Mouse (Mus musculus) layer of hippocampus, adult 9-11 months (tissue): ENCODE data around the gene Olfr344.

Source experiments
- DNase-seq: peaks from one replicate; pipeline ENCODE4 v3.0.0; 2022

Gene Olfr344

DNA sequence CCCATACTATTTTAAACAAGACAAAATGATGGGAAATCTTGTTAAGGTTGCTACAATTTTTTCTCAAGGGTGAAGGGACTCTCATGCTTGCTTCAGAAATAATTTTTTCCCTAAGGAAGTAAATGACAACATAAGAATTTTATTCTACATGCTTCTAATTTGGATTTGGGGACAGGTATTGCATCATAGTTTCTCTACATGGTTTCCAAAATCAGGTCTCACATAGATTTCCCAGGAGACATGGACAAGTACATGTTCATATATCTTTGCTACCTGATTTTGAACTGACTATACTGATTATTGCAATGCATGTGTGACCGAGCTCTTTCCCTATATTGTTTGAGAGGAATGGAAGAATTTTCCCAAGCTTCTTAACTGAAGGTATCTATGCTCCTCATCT is at the start of gene Olfr344:
TSS of gene Olfr344 (plus strand) at position 301 of the 400 bp plus-strand sequence.
- DNase-seq = no peak

DNA sequence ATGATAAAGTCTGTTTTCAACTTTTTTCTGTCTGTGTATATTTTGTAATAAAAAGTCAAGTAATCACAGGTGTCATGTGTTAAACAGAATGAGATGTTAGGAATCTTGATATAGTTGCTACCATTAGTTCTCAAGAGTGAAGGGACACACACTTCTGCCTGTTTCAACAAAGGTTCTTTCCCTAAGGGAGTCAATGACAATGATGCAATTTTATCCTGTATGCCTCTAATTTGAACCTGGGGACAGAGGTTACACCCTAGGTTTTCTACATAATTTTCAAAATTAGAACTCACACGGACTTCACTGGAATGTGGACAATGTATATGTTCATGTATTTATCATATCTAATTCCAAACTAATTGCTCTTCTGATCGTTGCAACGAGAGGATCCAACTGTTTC is 41.8 kb upstream of the Olfr344 start, which contains the start of gene Olfr342:
TSS of gene Olfr342 (plus strand) at position 301 of the 400 bp plus-strand sequence.
- no peak for DNase-seq

DNA sequence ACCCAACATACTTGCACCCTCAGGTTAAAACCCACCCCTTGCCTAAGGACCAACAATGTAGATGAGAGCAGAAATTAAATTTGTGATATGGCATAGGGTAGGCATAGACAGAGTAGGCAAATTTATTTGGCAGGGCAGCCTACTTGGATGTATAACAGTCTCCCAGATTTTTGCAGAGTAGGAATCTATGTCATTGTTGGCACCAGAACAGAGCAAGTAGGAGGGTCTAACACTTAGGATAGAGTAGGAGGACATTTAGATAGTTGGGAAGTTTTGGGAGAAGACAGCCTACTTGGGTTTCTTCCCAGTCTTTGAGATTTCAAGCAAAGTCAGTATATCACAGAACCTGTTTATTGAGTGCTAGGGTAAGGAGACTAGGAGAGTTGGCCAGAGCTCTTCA is 1.3 kb upstream of the Olfr344 start:
- no peak for DNase-seq

DNA sequence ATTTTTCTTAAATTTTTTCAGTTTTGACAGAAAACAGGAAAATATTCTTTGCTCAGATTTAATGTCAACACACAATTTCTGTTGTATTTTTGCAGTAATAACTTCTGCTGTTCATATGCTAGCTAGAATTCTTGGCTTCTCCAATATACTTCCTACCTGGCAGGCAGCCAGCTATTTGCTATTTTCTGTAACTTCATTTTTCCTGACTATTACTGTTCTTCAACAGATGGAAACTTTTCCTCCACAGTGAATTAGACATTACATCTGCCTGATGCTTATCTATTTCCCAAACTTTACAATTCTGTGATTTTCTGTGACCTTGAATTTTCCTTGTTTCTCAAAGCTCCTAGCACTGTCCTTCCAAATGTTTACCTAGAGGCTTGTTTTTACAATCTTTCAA is 560 bp downstream of the Olfr344 start:
- no peak for DNase-seq

DNA sequence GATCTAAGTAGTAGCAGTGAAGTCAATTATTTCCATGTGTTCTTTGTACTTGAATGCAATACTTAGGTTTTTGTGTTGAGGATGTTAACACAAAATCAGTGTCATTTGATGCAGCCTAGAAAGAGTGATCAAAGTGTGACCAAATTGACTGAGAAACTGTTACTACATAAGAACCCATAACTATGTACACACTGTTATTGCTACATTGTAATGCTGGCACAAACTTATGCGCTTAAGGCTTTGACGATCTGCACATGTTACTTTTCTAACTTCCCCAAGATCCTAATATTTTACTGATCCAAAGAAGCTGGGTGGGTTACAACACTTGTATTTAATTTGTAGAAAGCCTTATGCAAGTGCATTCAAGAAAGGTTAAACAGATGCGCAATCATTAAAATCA is 1.4 kb downstream of the Olfr344 start:
- DNase-seq = no peak
